Mouse (Mus musculus): ENCODE measurements at regions not wholly inside any gene's neighbourhood (a gene's known extent, or its start where the extent isn't known, plus 50 kb on each side); places are given as distances from the start of the nearest gene placed in this dataset.

GRCm38 (mm10) chr10:95087864-95088570, 143.4 kb upstream of the Plxnc1 start:
- intact Hi-C loops (cut with DNase I) = loop anchor here (1.0 to 10.0 kb wide), 4 partner anchors 95 to 807 kb away; no protein-coding TSS in a partner anchor
- peak; percentile 51 to 53 for DNase-seq

- intact Hi-C loops (cut with DNase I) = loop anchor here (10.0 kb wide), 1 partner anchor 808 kb away; no protein-coding TSS in a partner anchor
- no peak for DNase-seq
Observed at GRCm38 (mm10) chr10:95086755-95087154, 142.1 kb upstream of the Plxnc1 start.

- no peak for DNase-seq
- intact Hi-C loops (cut with DNase I) = loop anchor here (10.0 kb wide), 1 partner anchor 809 kb away; no protein-coding TSS in a partner anchor
Observed at GRCm38 (mm10) chr10:95085688-95086268, 141.1 kb upstream of the Plxnc1 start.

DNA sequence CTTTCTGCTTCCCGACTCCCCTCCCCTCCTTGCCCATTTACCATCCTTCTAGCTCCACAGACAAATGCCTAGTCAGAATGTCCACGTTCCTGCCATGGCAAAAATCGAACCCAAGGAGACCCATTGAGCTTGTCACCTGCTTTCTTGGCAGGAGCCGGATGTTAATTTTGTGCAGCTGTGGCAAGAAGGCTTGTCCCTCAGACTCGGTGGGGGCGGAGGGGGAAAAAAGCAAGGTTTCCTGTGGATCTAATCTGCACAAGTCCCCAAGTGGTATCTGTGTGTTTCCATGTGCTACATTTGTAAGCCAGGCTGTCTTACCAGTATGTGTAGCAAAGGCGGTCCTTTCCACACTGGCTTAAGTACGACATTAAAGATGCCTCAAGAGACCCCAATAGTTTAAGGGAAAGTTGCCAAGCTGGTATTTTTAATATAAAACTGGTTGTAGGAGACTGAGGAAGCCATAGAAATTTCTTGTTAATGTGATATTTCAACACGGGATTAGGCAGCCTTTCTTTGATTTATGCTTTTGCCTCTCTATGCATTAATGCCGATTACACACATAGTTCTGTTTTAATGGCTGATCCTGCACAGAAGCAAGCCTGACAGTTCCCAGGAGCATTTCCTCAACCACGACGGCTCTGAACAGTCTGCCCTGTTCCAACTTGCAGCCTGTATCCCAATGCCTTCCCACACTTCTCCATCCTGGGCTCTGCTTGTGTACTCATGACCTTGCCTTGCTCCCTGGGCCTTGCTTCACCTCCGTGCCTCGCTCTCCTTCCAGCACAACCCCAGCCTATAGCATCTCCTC, 138.9 kb upstream of the Plxnc1 start:
- intact Hi-C loops (cut with DNase I) = loop anchor here (10.0 kb wide), 1 partner anchor 811 kb away; no protein-coding TSS in a partner anchor
- DNase-seq = no peak

- DNase-seq = no peak
- intact Hi-C loops (cut with DNase I) = loop anchor here (10.0 kb wide), 1 partner anchor 812 kb away; no protein-coding TSS in a partner anchor
Observed at GRCm38 (mm10) chr10:95082634-95083033, 138.0 kb upstream of the Plxnc1 start.

- DNase-seq = no peak
- intact Hi-C loops (cut with DNase I) = loop anchor here (10.0 kb wide), 1 partner anchor 815 kb away; no protein-coding TSS in a partner anchor
Observed at GRCm38 (mm10) chr10:95079979-95080378, 135.3 kb upstream of the Plxnc1 start.

- no peak for DNase-seq
- intact Hi-C loops (cut with DNase I) = no loop called here
Observed at GRCm38 (mm10) chr10:95076421-95076820, 131.8 kb upstream of the Plxnc1 start.

DNA sequence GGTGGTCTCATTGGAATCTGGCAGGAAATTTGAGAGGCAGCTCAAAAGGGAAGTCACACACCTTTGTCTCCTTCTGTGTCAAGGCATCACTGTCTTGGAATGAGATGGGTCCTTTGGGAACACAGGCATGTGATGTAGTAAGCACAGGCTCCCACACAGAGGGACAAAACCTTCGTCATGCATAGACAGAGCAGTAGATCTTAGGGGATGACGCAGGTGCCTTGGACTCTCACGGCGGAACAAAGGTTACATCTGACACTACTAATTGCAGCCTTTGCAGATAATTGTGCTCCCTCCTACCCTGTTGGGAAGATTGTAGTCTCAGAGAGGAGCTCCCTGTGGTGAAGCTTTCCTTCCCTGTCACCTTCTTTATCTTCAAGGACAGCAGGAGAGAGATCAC, 131.3 kb upstream of the Plxnc1 start:
- intact Hi-C loops (cut with DNase I) = no loop called here
- DNase-seq = no peak

GRCm38 (mm10) chr10:95074959-95075590, 130.4 kb upstream of the Plxnc1 start:
- intact Hi-C loops (cut with DNase I) = no loop called here
- no peak for DNase-seq

DNA sequence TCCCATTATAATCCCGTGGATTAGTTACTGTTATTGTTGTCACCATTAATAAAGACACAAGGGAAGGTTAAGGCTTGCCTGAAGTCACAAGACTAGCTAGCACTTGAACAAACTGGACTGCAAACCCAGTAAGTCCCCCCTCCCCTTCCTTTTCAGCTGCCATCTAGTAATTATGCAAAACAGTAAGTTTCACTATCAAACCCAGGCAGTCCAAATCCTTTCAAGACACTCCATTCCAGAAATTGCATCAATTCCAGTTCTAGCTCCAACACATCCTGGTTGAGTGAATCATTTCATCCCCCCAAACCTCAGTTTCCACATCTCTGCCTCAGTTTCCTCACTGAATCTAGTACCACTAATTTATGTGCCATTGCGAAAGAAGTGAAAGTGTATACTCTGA, 129.7 kb upstream of the Plxnc1 start:
- DNase-seq = no peak
- intact Hi-C loops (cut with DNase I) = no loop called here

GRCm38 (mm10) chr10:95067971-95068370, 123.3 kb upstream of the Plxnc1 start:
- intact Hi-C loops (cut with DNase I) = no loop called here
- no peak for DNase-seq

DNA sequence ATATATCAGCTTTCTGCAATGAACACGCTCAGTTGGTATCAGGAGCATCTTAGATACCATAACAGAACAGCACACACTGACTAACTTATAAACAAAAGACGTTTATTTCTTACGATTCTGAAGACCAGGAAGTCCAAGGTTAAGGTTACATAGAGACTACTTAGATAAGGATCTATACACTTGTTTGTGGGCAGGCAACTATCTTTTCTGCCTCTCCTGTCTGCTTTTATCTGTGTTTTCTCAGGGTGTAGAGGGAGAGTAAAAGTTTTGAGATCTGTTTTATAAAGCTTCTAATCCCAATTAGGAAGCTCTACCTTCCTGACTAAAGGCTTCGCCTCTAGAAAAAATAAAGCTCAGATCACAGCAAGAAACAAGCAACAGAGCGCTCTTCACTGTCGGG, 122.1 kb upstream of the Plxnc1 start:
- intact Hi-C loops (cut with DNase I) = no loop called here

GRCm38 (mm10) chr10:95059486-95060091, 115.0 kb upstream of the Plxnc1 start:
- intact Hi-C loops (cut with DNase I) = no loop called here
- no peak for DNase-seq

More for the DNA sequence above, 122.1 kb upstream of the Plxnc1 start:
- no peak for DNase-seq

GRCm38 (mm10) chr10:95059078-95059477, 114.4 kb upstream of the Plxnc1 start:
- intact Hi-C loops (cut with DNase I) = no loop called here
- DNase-seq = no peak

GRCm38 (mm10) chr10:95057051-95057714, 112.5 kb upstream of the Plxnc1 start:
- intact Hi-C loops (cut with DNase I) = no loop called here
- no peak for DNase-seq

DNA sequence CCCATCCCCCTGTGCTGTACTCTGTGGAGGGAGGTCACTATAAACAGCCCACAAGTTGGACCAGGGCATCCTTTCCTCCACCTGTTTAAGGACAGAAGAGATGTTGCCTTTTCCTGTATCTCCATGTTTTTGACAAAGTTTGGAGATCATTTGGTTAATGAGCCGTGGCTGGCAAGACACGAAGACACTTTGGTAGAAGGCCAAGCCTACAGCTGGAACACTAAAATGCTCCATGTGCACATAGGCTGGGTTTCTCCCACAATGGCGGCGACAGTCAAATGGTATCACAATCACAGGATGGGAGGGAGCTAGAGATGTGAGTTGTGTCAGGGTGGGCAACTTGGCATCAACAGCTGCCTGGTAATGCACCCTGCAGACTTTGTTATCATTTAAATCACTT, 111.9 kb upstream of the Plxnc1 start:
- intact Hi-C loops (cut with DNase I) = no loop called here

DNA sequence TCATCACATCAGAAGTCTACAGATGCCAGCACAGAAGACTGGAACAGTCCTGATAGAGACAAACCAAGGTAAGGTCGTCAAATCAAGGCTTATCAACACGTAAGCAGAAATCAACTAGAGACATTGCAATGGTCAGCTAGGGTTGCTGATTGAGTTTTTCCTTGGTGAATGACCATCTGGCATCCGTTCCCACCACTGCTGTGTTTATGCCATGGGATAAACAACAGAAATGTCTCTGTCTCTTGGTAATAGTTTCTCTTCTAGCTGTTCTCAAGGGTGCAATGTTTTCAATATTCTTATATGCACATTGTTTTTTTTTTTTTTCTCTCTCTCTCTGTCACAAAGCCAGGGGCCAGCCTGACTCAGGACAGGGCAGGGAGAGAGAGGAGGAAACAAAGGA, 110.2 kb upstream of the Plxnc1 start:
- intact Hi-C loops (cut with DNase I) = no loop called here
- DNase-seq = no peak

More for the DNA sequence above, 111.9 kb upstream of the Plxnc1 start:
- DNase-seq = no peak

GRCm38 (mm10) chr10:95048790-95049189, 104.2 kb upstream of the Plxnc1 start:
- intact Hi-C loops (cut with DNase I) = no loop called here
- DNase-seq = no peak

DNA sequence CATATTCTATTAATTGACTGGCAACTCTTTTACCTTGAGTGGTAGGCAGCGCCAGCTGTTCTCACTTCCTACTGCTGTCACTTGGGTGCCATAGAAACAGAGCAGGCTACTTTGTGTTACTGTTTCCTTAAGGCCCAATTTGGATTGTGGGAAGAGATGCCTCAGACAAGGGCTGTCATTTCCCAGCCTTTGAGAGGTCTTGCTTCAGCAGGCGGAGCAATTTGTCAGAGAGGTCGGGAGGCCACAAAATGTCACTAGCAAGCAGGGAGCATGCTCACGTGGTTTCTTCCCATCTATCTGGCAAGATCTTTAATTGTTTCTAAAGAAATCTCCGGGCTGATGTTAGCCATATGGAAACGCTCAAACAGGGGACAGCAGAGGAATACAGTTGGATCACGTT, 99.3 kb upstream of the Plxnc1 start:
- intact Hi-C loops (cut with DNase I) = no loop called here

More for the DNA sequence above, 99.3 kb upstream of the Plxnc1 start:
- DNase-seq = no peak
